ENCODE assay signal across 9 mouse cellular contexts in the genomic region with DNA sequence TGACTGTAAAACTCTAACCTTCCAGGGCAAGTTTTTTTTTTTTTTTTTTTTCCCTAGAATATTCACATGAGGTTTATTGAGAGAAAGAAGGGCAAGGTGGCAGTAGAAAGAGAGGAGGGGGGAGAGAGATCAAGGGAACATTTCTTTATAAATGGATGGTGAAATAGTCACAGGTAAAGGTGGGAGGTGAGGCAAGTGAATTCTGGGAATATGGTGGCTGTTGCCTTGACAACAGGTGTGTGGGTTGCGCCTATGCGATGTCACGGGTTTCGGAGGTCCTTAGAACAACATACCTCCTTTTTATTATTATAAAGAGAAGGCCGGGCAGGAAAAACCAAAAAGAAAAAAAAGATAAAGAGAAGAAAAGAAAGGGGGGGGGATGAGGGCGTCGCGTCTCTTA. TPM values are rescaled to one million over a fixed set of nuclear protein-coding genes. Genes with fewer than 3 reads are reported as not detected.
DNase-seq lines count a peak whose midpoint lies in the region; ATAC-seq and TF ChIP-seq lines count a peak whose summit lies in the region.
"Had no signal": no experiment of that assay in that cellular context is flagged by ENCODE, and none has a peak within 500 bp of the region (broad histone marks: within the 10 kb centered on the region; RNA-seq: fewer than 3 reads in every experiment).

No protein-coding gene starts in this region.

- no peaks in the 10 kb centered on the region for H3K36me3 ChIP-seq in lung, embryonic 15.5 days
- no peaks in the 10 kb centered on the region for H3K36me3 ChIP-seq in forebrain, embryonic 11.5 days (ENCODE audit: control insufficient read depth, insufficient read depth, low read length)
- no peaks in the 10 kb centered on the region for H3K36me3 ChIP-seq in limb, embryonic 10.5 days
- H3K36me3 ChIP-seq in neural tube, embryonic 15.5 days = no peaks in the 10 kb centered on the region

- WGBS in lung, embryonic 15.5 days = 65% methylated on average over 8 of the region's 8 CpGs
- 49% methylated on average over 8 of the region's 8 CpGs for WGBS in forebrain, embryonic 11.5 days
- WGBS in limb, embryonic 10.5 days = 66% methylated on average over 8 of the region's 8 CpGs
- 60% methylated on average over 8 of the region's 8 CpGs for WGBS in neural tube, embryonic 15.5 days

- H3K27me3 ChIP-seq in lung, embryonic 15.5 days = no peaks in the 10 kb centered on the region
- no peaks in the 10 kb centered on the region for H3K27me3 ChIP-seq in forebrain, embryonic 11.5 days (ENCODE audit: control insufficient read depth, insufficient read depth, low read length)
- H3K27me3 ChIP-seq in limb, embryonic 10.5 days (ENCODE audit: low read depth, poor library complexity, severe bottlenecking) = no peaks in the 10 kb centered on the region
- no peaks in the 10 kb centered on the region for H3K27me3 ChIP-seq in neural tube, embryonic 15.5 days (replicated peaks)
- H3K27me3 ChIP-seq: Patski had no signal

- H3K9me3 ChIP-seq in lung, embryonic 15.5 days = no peaks in the 10 kb centered on the region
- no peaks in the 10 kb centered on the region for H3K9me3 ChIP-seq in forebrain, embryonic 11.5 days (ENCODE audit: control insufficient read depth, low read length)
- H3K9me3 ChIP-seq in limb, embryonic 10.5 days (replicated peaks) = no peaks in the 10 kb centered on the region
- no peaks in the 10 kb centered on the region for H3K9me3 ChIP-seq in neural tube, embryonic 15.5 days (replicated peaks)

- no peak for TF ChIP-seq CTCF in layer of hippocampus, adult 2 months (conservative IDR thresholded peaks at IDR 0.05)

- no peak overlapping the region for H3K27ac ChIP-seq in lung, embryonic 15.5 days
- no peak overlapping the region for H3K27ac ChIP-seq in forebrain, embryonic 11.5 days (ENCODE audit: low read depth, low read length)
- H3K27ac ChIP-seq in limb, embryonic 10.5 days = peak overlapping the region; percentile 56; the same call in 1 of the 2 replicates
- H3K27ac ChIP-seq in neural tube, embryonic 15.5 days (replicated peaks) = 0 out of 2 replicates have a peak overlapping the region, but pooled peaks have one; percentile 9
- H3K27ac ChIP-seq in layer of hippocampus, adult 2 months = no peak overlapping the region

- peak overlapping the region; percentile 48 for H3K4me2 ChIP-seq in lung, embryonic 15.5 days
- H3K4me2 ChIP-seq in forebrain, embryonic 11.5 days (ENCODE audit: low read depth, low read length, severe bottlenecking) = peak overlapping the region; percentile 42; the same call in 1 of the 2 replicates
- peak overlapping the region; percentile 54 for H3K4me2 ChIP-seq in neural tube, embryonic 15.5 days

- peaks cover 13% of the 10 kb centered on the region; the same call in 1 of the 2 replicates for H3K4me1 ChIP-seq in lung, embryonic 15.5 days
- H3K4me1 ChIP-seq in forebrain, embryonic 11.5 days (replicated peaks; ENCODE audit: control insufficient read depth, insufficient read depth, low read length) = no peaks in the 10 kb centered on the region
- H3K4me1 ChIP-seq in limb, embryonic 10.5 days = peaks cover 18% of the 10 kb centered on the region
- H3K4me1 ChIP-seq in neural tube, embryonic 15.5 days = peaks cover 8% of the 10 kb centered on the region

- no peak overlapping the region for H3K4me3 ChIP-seq in lung, embryonic 15.5 days
- H3K4me3 ChIP-seq in forebrain, embryonic 11.5 days (ENCODE audit: low read depth, low read length) = no peak overlapping the region
- peak overlapping the region; percentile 24 for H3K4me3 ChIP-seq in limb, embryonic 10.5 days
- peak overlapping the region; percentile 24; the same call in 1 of the 2 replicates for H3K4me3 ChIP-seq in neural tube, embryonic 15.5 days (replicated peaks)
- H3K4me3 ChIP-seq in layer of hippocampus, adult 2 months = no peak overlapping the region

- no peak overlapping the region for H3K9ac ChIP-seq in lung, embryonic 15.5 days
- H3K9ac ChIP-seq in forebrain, embryonic 11.5 days (ENCODE audit: low read length) = no peak overlapping the region
- no peak overlapping the region for H3K9ac ChIP-seq in neural tube, embryonic 15.5 days (replicated peaks)

- ATAC-seq in lung, embryonic 15.5 days (ENCODE audit: borderline replicate concordance, extremely low read depth, low FRiP score, low TSS enrichment) = no peak
- ATAC-seq in forebrain, embryonic 11.5 days (replicated peaks; ENCODE audit: low FRiP score) = peak; percentile 2
- ATAC-seq in neural tube, embryonic 15.5 days (ENCODE audit: low FRiP score) = no peak
- ATAC-seq: Patski had no signal

- DNase-seq in lung, postnatal 4 days = no peak
- no peak for DNase-seq in forebrain, embryonic 11.5 days (ENCODE audit: low spot score)
- no peak for DNase-seq in limb, embryonic 10.5 days (ENCODE audit: low spot score)
- no peak for DNase-seq in layer of hippocampus, adult 2 months (ENCODE audit: low spot score in 2 of 2)
- DNase-seq in frontal cortex, adult 2 months (ENCODE audit: extremely low spot score in 1 of 2, low spot score in 1 of 2) = no peak
- DNase-seq in B cell, adult 2 months = no peak

RNA-seq across cellular contexts. Expression of gene Birc3, which starts 41.9 kb away (rescaled TPM):
- 6.7 and 9.4 TPM in 2 replicates for polyA plus RNA-seq in lung, embryonic 15.5 days (2015; fragmentation: Nextera tagmentation; extraction: Ambion mirVana)
- polyA plus RNA-seq in forebrain, embryonic 11.5 days (2014; fragmentation: Nextera tagmentation; extraction: Ambion mirVana) = 2.2 and 3.2 TPM in 2 replicates
- polyA plus RNA-seq in limb, embryonic 10.5 days (2016; fragmentation: Nextera tagmentation; extraction: Ambion mirVana) = 7.4 and 8.2 TPM in 2 replicates
- polyA plus RNA-seq in neural tube, embryonic 15.5 days (2015; fragmentation: Nextera tagmentation; extraction: Ambion mirVana) = 2.2 and 6.5 TPM in 2 replicates
- 1 to 10 TPM; 1.1 to 3.0 TPM for total RNA-seq in layer of hippocampus, adult 2 months (2021)
- polyA plus RNA-seq in frontal cortex, adult 2 months (2012; rRNA removed) = 2.4 and 3.5 TPM in 2 replicates

Comparison
In these comparisons a context has a peak if more than half of its experiments do, and no peak if none do; other contexts are left out.
1. H3K27ac ChIP-seq: peak in limb, embryonic 10.5 days (single experiment) and neural tube, embryonic 15.5 days (single experiment); none in lung, embryonic 15.5 days (single experiment), forebrain, embryonic 11.5 days (single experiment) and layer of hippocampus, adult 2 months (single experiment).
2. H3K4me3 ChIP-seq: peak in limb, embryonic 10.5 days (single experiment) and neural tube, embryonic 15.5 days (single experiment); none in lung, embryonic 15.5 days (single experiment), forebrain, embryonic 11.5 days (single experiment) and layer of hippocampus, adult 2 months (single experiment).
3. Peak in every context shown above with its lines, with median percentiles within 50 percentile points of each other: H3K4me2 ChIP-seq.